Mouse (Mus musculus): ENCODE data around the gene Itpr3. TPM values are rescaled to one million over a fixed set of nuclear protein-coding genes. Genes with fewer than 3 reads are reported as not detected.

Gene Itpr3
- total RNA-seq, 2 experiments from 2014 or later: 2.3 to 5.3 TPM

GRCm38 (mm10) chr17:27070913-27071312 is 13.8 kb downstream of the Itpr3 start:
- DNase-seq (ENCODE audit: low spot score in 2 of 2): no peak

GRCm38 (mm10) chr17:27071630-27072029 is 14.5 kb downstream of the Itpr3 start:
- DNase-seq (ENCODE audit: low spot score in 2 of 2): peak in 1 of 2 experiments; percentile 17

GRCm38 (mm10) chr17:27072363-27072762 is 15.3 kb downstream of the Itpr3 start:
- DNase-seq (ENCODE audit: low spot score in 2 of 2): no peak

GRCm38 (mm10) chr17:27073126-27073525 is 16.0 kb downstream of the Itpr3 start:
- no peak for DNase-seq (ENCODE audit: low spot score in 2 of 2)

- DNase-seq (ENCODE audit: low spot score in 2 of 2): no peak
Measured at GRCm38 (mm10) chr17:27073778-27074177, 16.7 kb downstream of the Itpr3 start.

GRCm38 (mm10) chr17:27074236-27074635 is 17.1 kb downstream of the Itpr3 start:
- DNase-seq (ENCODE audit: low spot score in 2 of 2): no peak

GRCm38 (mm10) chr17:27074849-27075745 is 18.0 kb downstream of the Itpr3 start:
- DNase-seq (ENCODE audit: low spot score in 2 of 2): no peak

GRCm38 (mm10) chr17:27077133-27077532 is 20.0 kb downstream of the Itpr3 start:
- no peak for DNase-seq (ENCODE audit: low spot score in 2 of 2)

GRCm38 (mm10) chr17:27077920-27078319 is 20.8 kb downstream of the Itpr3 start:
- DNase-seq (ENCODE audit: low spot score in 2 of 2): no peak

GRCm38 (mm10) chr17:27078499-27078898 is 21.4 kb downstream of the Itpr3 start:
- no peak for DNase-seq (ENCODE audit: low spot score in 2 of 2)

GRCm38 (mm10) chr17:27081868-27082267 is 24.8 kb downstream of the Itpr3 start:
- no peak for DNase-seq (ENCODE audit: low spot score in 2 of 2)

- DNase-seq (ENCODE audit: low spot score in 2 of 2): no peak
Measured at GRCm38 (mm10) chr17:27082796-27083195, 25.7 kb downstream of the Itpr3 start.

- DNase-seq (ENCODE audit: low spot score in 2 of 2): no peak
Measured at GRCm38 (mm10) chr17:27083601-27084000, 26.5 kb downstream of the Itpr3 start.

- peak in 1 of 2 experiments; percentile 34 for DNase-seq (ENCODE audit: low spot score in 2 of 2)
Measured at GRCm38 (mm10) chr17:27085676-27086075, 28.6 kb downstream of the Itpr3 start.

- DNase-seq (ENCODE audit: low spot score in 2 of 2): no peak
Measured at GRCm38 (mm10) chr17:27087426-27087825, 30.3 kb downstream of the Itpr3 start.

- no peak for DNase-seq (ENCODE audit: low spot score in 2 of 2)
Measured at GRCm38 (mm10) chr17:27090068-27090467, 33.0 kb downstream of the Itpr3 start.

GRCm38 (mm10) chr17:27095690-27096089 is 38.6 kb downstream of the Itpr3 start:
- no peak for DNase-seq (ENCODE audit: low spot score in 2 of 2)

GRCm38 (mm10) chr17:27101675-27102074 is 44.6 kb downstream of the Itpr3 start:
- no peak for DNase-seq (ENCODE audit: low spot score in 2 of 2)

GRCm38 (mm10) chr17:27105698-27106470 is 48.8 kb downstream of the Itpr3 start:
- DNase-seq (ENCODE audit: low spot score in 2 of 2): no peak

GRCm38 (mm10) chr17:27106745-27107144 is 49.6 kb downstream of the Itpr3 start:
- no peak for DNase-seq (ENCODE audit: low spot score in 2 of 2)

GRCm38 (mm10) chr17:27107936-27108335 is 50.8 kb downstream of the Itpr3 start:
- no peak for DNase-seq (ENCODE audit: low spot score in 2 of 2)

- no peak for DNase-seq (ENCODE audit: low spot score in 2 of 2)
Measured at GRCm38 (mm10) chr17:27110072-27110471, 53.0 kb downstream of the Itpr3 start.

Data from layer of hippocampus, postnatal 14 days (tissue).